Mouse (Mus musculus) layer of hippocampus, adult 8-10 months (tissue): ENCODE data around the gene Cebpg. TPM values are rescaled to one million over a fixed set of nuclear protein-coding genes. Genes with fewer than 3 reads are reported as not detected.
A peak's percentile ranks its signal among the peaks of the same experiment; 100 is the strongest.

Experiments used
- DNase-seq, 2 experiments: peaks; one replicate each; pipeline ENCODE4 v3.0.0; 2022; ENCODE audit warnings: low spot score in 2 of 2
- total RNA-seq, 4 experiments: library from RNA; stranded (reverse); gene quantifications; 2 replicates each; pipeline ENCODE4 v1.2.4; 2022

Cebpg gene
- total RNA-seq, 4 experiments from 2014 or later, result 31.5 to 42.0 (median 36.7) TPM

GRCm38 (mm10) chr7:35054286-35054685, 2.1 kb downstream of the Cebpg start:
- no peak for DNase-seq

- DNase-seq, result no peak
Observed at GRCm38 (mm10) chr7:35053161-35053560, 3.2 kb downstream of the Cebpg start.

GRCm38 (mm10) chr7:35050540-35050939, 5.8 kb downstream of the Cebpg start:
- no peak for DNase-seq

GRCm38 (mm10) chr7:35046091-35046490, 10.3 kb downstream of the Cebpg start:
- no peak for DNase-seq

- DNase-seq, result no peak
Observed at GRCm38 (mm10) chr7:35044719-35045118, 11.7 kb downstream of the Cebpg start.

- no peak for DNase-seq
Observed at GRCm38 (mm10) chr7:35043266-35043817, 13.0 kb downstream of the Cebpg start.

- DNase-seq, result no peak
Observed at GRCm38 (mm10) chr7:35042759-35043217, 13.6 kb downstream of the Cebpg start.

GRCm38 (mm10) chr7:35042209-35042554, 14.2 kb downstream of the Cebpg start:
- DNase-seq, result no peak

- no peak for DNase-seq
Observed at GRCm38 (mm10) chr7:35041286-35042208, 14.8 kb downstream of the Cebpg start.

GRCm38 (mm10) chr7:35040176-35040972, 16.0 kb downstream of the Cebpg start:
- no peak for DNase-seq

GRCm38 (mm10) chr7:35037408-35037807, 19.0 kb downstream of the Cebpg start:
- DNase-seq, result no peak

GRCm38 (mm10) chr7:35036266-35036731, 20.1 kb downstream of the Cebpg start:
- peak; percentile 48 to 62 for DNase-seq

GRCm38 (mm10) chr7:35035565-35035964, 20.8 kb downstream of the Cebpg start:
- DNase-seq, result no peak

GRCm38 (mm10) chr7:35035141-35035553, 21.2 kb downstream of the Cebpg start:
- DNase-seq, result no peak

GRCm38 (mm10) chr7:35030567-35030966, 25.8 kb downstream of the Cebpg start:
- DNase-seq, result peak; percentile 39 to 49

GRCm38 (mm10) chr7:35029648-35030047, 26.7 kb downstream of the Cebpg start:
- no peak for DNase-seq

- no peak for DNase-seq
Observed at GRCm38 (mm10) chr7:35029228-35029627, 27.1 kb downstream of the Cebpg start.

- DNase-seq, result no peak
Observed at GRCm38 (mm10) chr7:35028559-35028958, 27.8 kb downstream of the Cebpg start.

- no peak for DNase-seq
Observed at GRCm38 (mm10) chr7:35027801-35028420, 28.5 kb downstream of the Cebpg start.

- DNase-seq, result peak in 1 of 2 experiments; percentile 44
Observed at GRCm38 (mm10) chr7:35026838-35027291, 29.5 kb downstream of the Cebpg start.

GRCm38 (mm10) chr7:35026276-35026630, 30.1 kb downstream of the Cebpg start:
- DNase-seq, result no peak
